In genomic region chr1:184412596-184412995, GRCm38 (mm10) we compare ENCODE assay signal across 23 mouse cellular contexts.
A peak's percentile ranks its signal among the peaks of the same experiment; 100 is the strongest.
DNase-seq lines count a peak whose midpoint lies in the region; ATAC-seq lines count a peak whose summit lies in the region.
"Had no signal": no experiment of that assay in that cellular context is flagged by ENCODE, and none has a peak within 500 bp of the region (broad histone marks: within the 10 kb centered on the region; RNA-seq: fewer than 3 reads in every experiment).

No protein-coding gene starts in this region.

- ATAC-seq in kidney, embryonic 14.5 days (ENCODE audit: low FRiP score, low TSS enrichment), result peak; percentile 28; the same call in 1 of the 2 replicates
- no peak for ATAC-seq in hindbrain, embryonic 14.5 days (ENCODE audit: low FRiP score)
- ATAC-seq: activated CD4-positive, CD25-positive, alpha-beta regulatory T cell, adult 4 months; forebrain, embryonic 14.5 days; Patski had no signal

- H3K4me2 ChIP-seq in kidney, embryonic 14.5 days (replicated peaks; ENCODE audit: low read depth, low read length), result no peak overlapping the region
- H3K4me2 ChIP-seq in hindbrain, embryonic 14.5 days (replicated peaks), result no peak overlapping the region
- H3K4me2 ChIP-seq: embryonic facial prominence, embryonic 15.5 days; heart, embryonic 11.5 days; heart, embryonic 15.5 days; hindbrain, embryonic 13.5 days had no signal

- no peaks in the 10 kb centered on the region for H3K9me3 ChIP-seq in kidney, embryonic 14.5 days (ENCODE audit: control insufficient read depth, low read length)
- no peaks in the 10 kb centered on the region for H3K9me3 ChIP-seq in hindbrain, embryonic 14.5 days (ENCODE audit: control insufficient read depth, low read length)
- H3K9me3 ChIP-seq: embryonic facial prominence, embryonic 15.5 days; forebrain, embryonic 10.5 days; heart, embryonic 15.5 days; hindbrain, embryonic 13.5 days had no signal

- H3K4me1 ChIP-seq in kidney, embryonic 14.5 days (ENCODE audit: control insufficient read depth, insufficient read depth, low read length), result no peaks in the 10 kb centered on the region
- H3K4me1 ChIP-seq in hindbrain, embryonic 14.5 days (replicated peaks; ENCODE audit: control insufficient read depth, insufficient read depth, low read length), result no peaks in the 10 kb centered on the region
- H3K4me1 ChIP-seq: embryonic facial prominence, embryonic 15.5 days; forebrain, embryonic 10.5 days; heart, embryonic 15.5 days; hindbrain, embryonic 13.5 days had no signal

- no peak for DNase-seq in kidney, adult 9 months
- DNase-seq in mesoderm, embryonic 11.5 days (ENCODE audit: low read depth, low spot score), result peak; percentile 48
- DNase-seq in thymus, postnatal 10 days (ENCODE audit: low spot score in 2 of 2), result peak; percentile 27 to 38
- peak; percentile 39 for DNase-seq in thymus, postnatal 4 days
- DNase-seq in adrenal gland, postnatal 25 days, result no peak
- DNase-seq in hindbrain, embryonic 14.5 days (ENCODE audit: low spot score), result no peak
- DNase-seq: adrenal gland, postnatal 36 days; cerebellum, adult 2 months; cerebellum, postnatal 14 days; gastrocnemius, postnatal 14 days; heart, adult 2 months; heart, postnatal 14 days had no signal

- 35% methylated on average over 12 of the region's 12 CpGs for WGBS in kidney, embryonic 14.5 days
- 90% methylated on average over 12 of the region's 12 CpGs for WGBS in hindbrain, embryonic 14.5 days

- H3K27me3 ChIP-seq in kidney, embryonic 14.5 days (ENCODE audit: control insufficient read depth, insufficient read depth, low read length), result no peaks in the 10 kb centered on the region
- no peaks in the 10 kb centered on the region for H3K27me3 ChIP-seq in hindbrain, embryonic 14.5 days (ENCODE audit: control insufficient read depth, insufficient read depth, low read length)
- H3K27me3 ChIP-seq: CH12.LX; embryonic facial prominence, embryonic 15.5 days; heart, embryonic 15.5 days; hindbrain, embryonic 13.5 days; Patski had no signal

- H3K4me3 ChIP-seq in kidney, embryonic 14.5 days (ENCODE audit: low read length), result no peak overlapping the region
- H3K4me3 ChIP-seq in hindbrain, embryonic 14.5 days (replicated peaks; ENCODE audit: low read length), result no peak overlapping the region
- H3K4me3 ChIP-seq: embryonic facial prominence, embryonic 15.5 days; erythroblast, embryonic 14.5 days; forebrain, embryonic 10.5 days; heart, adult 2 months; heart, embryonic 15.5 days; hindbrain, embryonic 13.5 days had no signal

- no peaks in the 10 kb centered on the region for H3K36me3 ChIP-seq in kidney, embryonic 14.5 days (ENCODE audit: control insufficient read depth, insufficient read depth, low read length)
- H3K36me3 ChIP-seq in hindbrain, embryonic 14.5 days (replicated peaks; ENCODE audit: control insufficient read depth, insufficient read depth), result no peaks in the 10 kb centered on the region
- H3K36me3 ChIP-seq: embryonic facial prominence, embryonic 15.5 days; forebrain, embryonic 10.5 days; heart, embryonic 15.5 days; hindbrain, embryonic 13.5 days had no signal

- H3K27ac ChIP-seq in kidney, embryonic 14.5 days (ENCODE audit: low read depth, low read length), result no peak overlapping the region
- no peak overlapping the region for H3K27ac ChIP-seq in hindbrain, embryonic 14.5 days
- H3K27ac ChIP-seq: embryonic facial prominence, embryonic 15.5 days; forebrain, embryonic 10.5 days; heart, adult 2 months; heart, embryonic 15.5 days; hindbrain, embryonic 13.5 days had no signal

- no peak overlapping the region for H3K9ac ChIP-seq in kidney, embryonic 14.5 days (ENCODE audit: low read depth, low read length)
- H3K9ac ChIP-seq in hindbrain, embryonic 14.5 days, result no peak overlapping the region
- H3K9ac ChIP-seq: embryonic facial prominence, embryonic 15.5 days; heart, embryonic 15.5 days; hindbrain, embryonic 13.5 days had no signal

Comparison
In these comparisons a context has a peak if more than half of its experiments do, and no peak if none do; other contexts are left out.
1. DNase-seq: peak in mesoderm, embryonic 11.5 days (single experiment), thymus, postnatal 10 days (2 of 2) and thymus, postnatal 4 days (single experiment); none in kidney, adult 9 months (single experiment), adrenal gland, postnatal 25 days (single experiment) and hindbrain, embryonic 14.5 days (single experiment).